Mouse (Mus musculus): Measurements from ENCODE around the gene Fam240a.
A peak's percentile ranks its signal among the peaks of the same experiment; 100 is the strongest.

The Fam240a gene

GRCm38 (mm10) chr9:110892552-110892951, 24.1 kb downstream of the Fam240a start:
- DNase-seq = no peak

- no peak for DNase-seq
Measured at GRCm38 (mm10) chr9:110891077-110891828, 25.4 kb downstream of the Fam240a start.

GRCm38 (mm10) chr9:110890026-110890783, 26.5 kb downstream of the Fam240a start:
- no peak for DNase-seq

GRCm38 (mm10) chr9:110888935-110889334, 27.7 kb downstream of the Fam240a start:
- DNase-seq = no peak

- DNase-seq = no peak
Measured at GRCm38 (mm10) chr9:110887388-110888303, 29.0 kb downstream of the Fam240a start.

- no peak for DNase-seq
Measured at GRCm38 (mm10) chr9:110881953-110882352, 34.7 kb downstream of the Fam240a start.

GRCm38 (mm10) chr9:110880772-110881171, 35.9 kb downstream of the Fam240a start:
- no peak for DNase-seq

GRCm38 (mm10) chr9:110879998-110880561, 36.6 kb downstream of the Fam240a start, which contains the start of gene Tmie:
Gene Tmie (minus strand): TSS chr9:110880113.
- DNase-seq = peak; percentile 35

- no peak for DNase-seq
Measured at GRCm38 (mm10) chr9:110879191-110879920, 37.3 kb downstream of the Fam240a start, which contains the start of gene Als2cl. Gene Als2cl (plus strand): TSS chr9:110879870.

- DNase-seq = no peak
Measured at GRCm38 (mm10) chr9:110877888-110878287, 38.8 kb downstream of the Fam240a start.

- no peak for DNase-seq
Measured at GRCm38 (mm10) chr9:110877353-110877752, 39.3 kb downstream of the Fam240a start.

GRCm38 (mm10) chr9:110875288-110875695, 41.4 kb downstream of the Fam240a start:
- no peak for DNase-seq

GRCm38 (mm10) chr9:110874660-110875191, 41.9 kb downstream of the Fam240a start:
- DNase-seq = no peak

- DNase-seq = peak; percentile 84
Measured at GRCm38 (mm10) chr9:110873681-110874659, 42.7 kb downstream of the Fam240a start.

GRCm38 (mm10) chr9:110871030-110871429, 45.6 kb downstream of the Fam240a start:
- DNase-seq = peak; percentile 39

All from right cerebral cortex, postnatal 14 days (tissue).